Mouse (Mus musculus): ENCODE data around the gene Zzz3.

Gene Zzz3

DNA sequence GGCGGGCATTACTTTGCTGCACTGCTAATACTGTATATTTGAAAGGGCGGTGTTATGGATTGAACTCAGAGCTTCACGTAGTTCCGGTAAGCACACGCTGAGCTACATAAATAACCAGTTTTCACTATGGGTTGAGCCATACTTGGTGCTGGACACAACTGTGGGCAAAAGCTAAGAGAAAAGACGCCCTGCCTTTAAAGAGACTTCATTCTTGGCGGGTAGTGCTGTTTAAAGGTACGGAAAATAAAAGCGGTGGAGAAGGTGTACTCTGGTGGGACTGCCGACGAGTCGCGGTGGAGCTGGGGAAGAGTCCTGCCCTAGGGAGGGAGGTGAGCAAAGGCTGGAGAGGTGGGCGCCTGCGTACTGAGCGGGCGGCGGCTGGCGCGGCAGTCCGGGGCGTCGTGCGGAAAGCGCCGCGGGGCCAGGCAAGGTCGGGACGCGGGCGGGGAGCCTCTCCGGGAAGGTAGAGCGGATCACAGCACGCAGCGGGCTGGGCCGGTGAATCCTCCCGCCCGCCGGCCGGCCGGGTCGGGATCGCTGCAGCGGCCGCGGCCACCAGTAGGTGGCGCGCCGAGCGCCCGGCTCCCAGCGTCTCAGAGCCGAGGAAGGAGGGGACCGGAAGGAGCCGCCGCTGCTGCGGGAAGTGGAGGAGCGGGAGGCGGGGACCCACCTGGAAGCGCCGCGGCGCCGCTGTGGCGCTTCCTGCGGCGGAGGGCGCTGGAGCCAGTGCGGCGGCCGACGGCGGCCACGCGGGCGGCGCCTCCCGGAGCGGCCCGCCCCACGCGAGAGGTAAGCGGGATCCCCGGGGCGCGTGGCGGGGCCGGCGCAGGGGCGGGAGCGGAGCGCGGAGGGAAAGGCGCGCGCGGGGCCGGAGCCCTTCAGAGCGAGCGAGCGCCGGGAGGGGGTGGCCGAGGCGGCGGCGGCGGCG is at the start of gene Zzz3:
Zzz3 (plus strand) TSS at position 124 of the 928 bp plus-strand sequence.
- DNase-seq (ENCODE audit: low read depth in 2 of 2, low spot score in 2 of 2) = peak; percentile 86 to 87

DNA sequence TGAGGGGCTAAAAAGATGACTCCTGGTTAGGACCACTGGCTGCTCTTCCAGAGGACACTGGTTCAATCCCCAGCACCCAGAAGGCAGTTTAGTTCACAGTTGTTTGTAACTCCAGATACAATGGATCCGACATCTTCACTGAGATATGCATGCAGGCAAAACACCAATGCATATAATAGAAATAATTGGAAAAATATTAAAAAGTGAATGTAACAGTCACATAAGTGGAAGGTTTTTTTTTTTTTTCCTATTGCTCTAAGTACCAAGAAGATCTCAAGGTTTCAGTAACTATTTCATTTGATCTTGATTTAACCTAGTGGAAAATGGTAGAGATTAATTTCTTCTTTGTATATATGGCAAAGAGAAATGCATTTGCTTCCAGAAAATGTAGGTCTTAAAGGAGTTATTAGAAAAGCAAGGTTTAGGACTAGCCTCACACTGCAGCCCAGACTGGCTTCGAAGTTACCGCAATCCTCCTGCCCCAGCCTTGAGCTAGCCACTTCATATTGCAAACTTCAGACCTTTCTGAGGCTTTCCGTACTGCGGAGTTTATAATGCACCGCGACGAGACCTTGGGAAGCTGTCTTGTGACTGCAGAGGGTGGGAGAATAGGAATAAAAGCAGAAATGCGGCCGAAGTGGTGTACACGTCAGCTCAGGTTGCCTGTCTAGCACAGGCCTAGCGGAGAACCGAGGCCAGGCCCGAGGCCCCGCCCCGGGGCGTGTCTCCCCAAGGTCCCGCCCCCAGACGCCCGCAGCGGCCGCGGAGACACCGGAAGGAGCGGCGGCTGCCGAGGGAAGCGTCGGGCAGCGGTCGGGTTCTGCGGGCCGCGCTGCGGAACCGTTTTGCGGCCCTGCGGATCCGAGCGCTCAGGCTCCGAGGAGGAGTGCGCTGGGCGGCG is 49.3 kb upstream of the Zzz3 start, which contains the start of gene Usp33:
Usp33 (plus strand) TSS at position 747 of the 901 bp plus-strand sequence.
- DNase-seq (ENCODE audit: low read depth in 2 of 2, low spot score in 2 of 2) = peak; percentile 92 to 94

DNA sequence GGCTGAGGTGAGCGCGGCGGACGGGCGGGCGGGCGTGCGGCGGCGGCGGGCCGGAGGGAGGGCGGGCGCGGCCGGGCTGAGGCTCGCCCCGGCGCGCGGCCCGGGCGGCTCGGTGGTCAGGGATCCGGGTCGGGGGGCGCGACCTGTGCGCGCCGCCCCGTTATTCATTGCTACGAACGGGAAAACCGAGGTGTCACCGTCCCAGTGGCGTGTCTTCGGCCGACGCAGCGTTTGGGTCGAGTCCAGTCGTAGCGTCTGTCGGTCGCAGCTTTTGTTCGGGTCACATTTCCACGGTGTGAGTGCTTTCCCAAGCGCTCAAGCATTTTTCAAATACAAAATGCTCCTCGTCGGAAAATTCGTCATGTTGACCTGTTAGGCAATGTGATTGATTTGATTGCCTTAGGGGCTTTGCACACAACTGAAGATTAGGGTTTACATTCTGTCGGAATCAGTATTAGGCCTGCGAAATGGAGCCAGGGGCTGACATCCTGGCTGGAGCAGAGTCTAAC is 48.6 kb upstream of the Zzz3 start:
- DNase-seq (ENCODE audit: low read depth in 2 of 2, low spot score in 2 of 2) = peak; percentile 4 to 10

DNA sequence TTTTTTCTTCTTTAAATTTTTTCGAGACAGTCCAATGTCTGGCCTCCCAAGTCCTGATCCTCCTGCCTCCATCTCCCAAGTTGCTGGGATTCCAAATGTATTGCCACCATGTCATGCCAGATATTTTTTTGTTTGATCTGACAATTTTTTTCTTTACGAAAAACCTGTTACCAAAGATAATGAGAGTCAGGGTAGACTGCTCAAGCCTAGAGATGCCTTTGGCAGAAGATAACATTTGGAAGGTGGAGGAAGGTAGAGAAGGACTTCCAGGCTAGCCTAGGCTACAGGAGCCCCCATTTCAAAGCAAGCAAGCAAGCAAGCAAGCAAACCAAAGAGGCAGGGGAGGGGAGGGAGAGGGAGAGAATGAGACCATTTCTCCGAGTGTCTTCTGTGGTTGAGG is 48.0 kb upstream of the Zzz3 start:
- DNase-seq (ENCODE audit: low read depth in 2 of 2, low spot score in 2 of 2) = no peak

- DNase-seq (ENCODE audit: low read depth in 2 of 2, low spot score in 2 of 2) = no peak
Observed at GRCm38 (mm10) chr3:152348011-152348830, 47.1 kb upstream of the Zzz3 start.

- DNase-seq (ENCODE audit: low read depth in 2 of 2, low spot score in 2 of 2) = no peak
Observed at GRCm38 (mm10) chr3:152350431-152350830, 44.8 kb upstream of the Zzz3 start.

DNA sequence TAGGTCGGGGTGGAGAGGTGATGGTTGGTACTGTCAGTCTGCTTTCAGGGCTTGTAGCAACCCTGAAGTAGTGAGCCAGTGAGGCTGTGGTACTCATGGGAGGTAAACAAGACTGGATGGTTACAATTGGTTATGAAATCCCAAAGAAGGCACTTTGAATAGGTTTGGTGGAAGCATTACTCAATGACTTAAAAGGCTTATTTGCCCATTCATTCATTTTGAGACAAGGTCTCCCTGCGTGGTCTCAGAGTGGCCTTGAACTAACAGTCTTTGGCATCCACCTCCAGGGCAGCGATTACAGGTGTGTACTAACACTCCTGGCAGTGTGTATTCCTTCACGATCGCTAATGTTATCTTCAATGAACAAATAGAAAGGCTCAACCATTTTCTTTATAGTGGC is 44.3 kb upstream of the Zzz3 start:
- no peak for DNase-seq (ENCODE audit: low read depth in 2 of 2, low spot score in 2 of 2)

DNA sequence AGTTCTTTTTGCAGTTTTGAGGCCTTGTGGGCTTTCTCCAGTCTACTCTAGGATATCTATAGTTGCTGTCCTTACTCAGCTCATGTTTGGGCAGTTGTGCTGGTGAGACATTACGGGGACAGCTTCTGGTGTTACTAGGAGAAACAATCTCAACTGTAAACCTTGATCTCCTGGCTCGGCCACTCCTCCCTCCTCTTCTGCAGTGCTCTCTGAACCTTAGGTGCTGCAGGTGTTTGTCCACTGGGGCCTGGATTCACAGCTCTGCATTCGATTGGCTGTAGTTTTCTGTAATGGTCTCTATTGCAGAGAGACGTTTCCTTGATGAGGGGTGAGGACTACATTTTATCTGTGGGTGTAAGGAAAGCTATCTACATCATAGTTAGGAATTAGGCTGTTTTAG is 43.0 kb upstream of the Zzz3 start:
- no peak for DNase-seq (ENCODE audit: low read depth in 2 of 2, low spot score in 2 of 2)

- no peak for DNase-seq (ENCODE audit: low read depth in 2 of 2, low spot score in 2 of 2)
Observed at GRCm38 (mm10) chr3:152353434-152354177, 41.7 kb upstream of the Zzz3 start.

DNA sequence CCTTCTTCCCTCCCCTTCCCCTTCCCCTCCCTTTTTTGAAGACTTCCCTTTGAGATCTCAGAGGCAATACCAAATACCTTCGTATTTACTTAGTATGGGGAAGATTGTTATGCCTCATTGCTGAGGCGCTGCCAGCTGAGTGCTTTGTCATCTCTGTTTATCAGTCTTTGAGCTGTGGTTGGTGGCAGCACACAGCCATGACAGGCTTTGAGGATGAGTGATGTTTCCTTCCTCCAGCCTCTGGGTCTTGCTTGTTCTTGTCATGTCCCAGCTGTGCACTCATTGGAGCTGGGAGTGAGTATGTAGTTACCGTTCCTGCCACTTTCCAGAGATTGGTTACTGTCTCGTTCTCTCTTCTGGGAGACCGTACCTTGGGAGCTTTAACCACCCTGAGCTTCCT is 39.9 kb upstream of the Zzz3 start:
- peak; percentile 3 to 13 for DNase-seq (ENCODE audit: low read depth in 2 of 2, low spot score in 2 of 2)

- no peak for DNase-seq (ENCODE audit: low read depth in 2 of 2, low spot score in 2 of 2)
Observed at GRCm38 (mm10) chr3:152356751-152357150, 38.5 kb upstream of the Zzz3 start.

GRCm38 (mm10) chr3:152359151-152359550 is 36.1 kb upstream of the Zzz3 start:
- DNase-seq (ENCODE audit: low read depth in 2 of 2, low spot score in 2 of 2) = no peak

DNA sequence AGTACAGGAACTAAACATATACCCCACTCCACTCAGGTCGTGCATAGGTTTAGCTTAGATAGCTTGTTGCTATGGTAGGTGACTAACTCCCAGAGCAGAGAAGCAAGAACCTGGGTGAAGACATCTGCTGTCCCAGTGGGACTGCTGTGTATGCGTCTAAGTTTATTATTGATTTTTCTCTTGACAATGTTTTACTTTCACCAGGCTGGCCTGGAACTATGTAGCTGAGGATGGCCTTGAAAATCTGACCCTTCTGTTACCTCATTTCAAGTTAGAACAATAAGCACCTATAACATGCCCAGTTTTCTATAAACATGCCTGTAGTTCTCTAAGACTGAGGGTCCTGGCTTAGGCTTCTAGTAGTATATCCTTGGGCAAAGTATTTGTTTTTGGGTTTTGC is 31.1 kb upstream of the Zzz3 start:
- no peak for DNase-seq (ENCODE audit: low read depth in 2 of 2, low spot score in 2 of 2)

DNA sequence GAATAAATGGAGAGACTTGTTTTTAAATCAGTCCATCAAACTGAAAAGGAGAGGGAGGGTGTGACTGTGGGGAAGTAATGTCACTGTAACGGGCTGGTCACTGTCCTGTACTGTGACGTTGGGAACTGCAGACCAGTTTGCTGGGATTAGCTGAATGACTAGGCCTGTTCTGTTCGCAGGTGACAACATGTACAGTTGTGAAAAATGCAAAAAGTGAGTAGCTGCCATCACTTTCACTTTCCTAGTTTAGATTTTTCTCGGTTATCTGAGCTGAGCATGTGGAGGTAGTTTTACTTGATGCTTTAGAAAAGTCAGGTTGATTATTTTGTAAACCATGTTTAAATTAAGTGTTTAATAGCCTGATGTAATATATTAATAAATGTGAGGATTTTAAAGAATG is 19.2 kb upstream of the Zzz3 start:
- DNase-seq (ENCODE audit: low read depth in 2 of 2, low spot score in 2 of 2) = no peak

GRCm38 (mm10) chr3:152384106-152384505 is 11.2 kb upstream of the Zzz3 start:
- DNase-seq (ENCODE audit: low read depth in 2 of 2, low spot score in 2 of 2) = no peak

GRCm38 (mm10) chr3:152396278-152396987 is 1.2 kb downstream of the Zzz3 start:
- peak; percentile 98 for DNase-seq (ENCODE audit: low read depth in 2 of 2, low spot score in 2 of 2)

GRCm38 (mm10) chr3:152396988-152397314 is 1.7 kb downstream of the Zzz3 start:
- DNase-seq (ENCODE audit: low read depth in 2 of 2, low spot score in 2 of 2) = peak; percentile 14 to 25

GRCm38 (mm10) chr3:152397335-152397940 is 2.2 kb downstream of the Zzz3 start:
- DNase-seq (ENCODE audit: low read depth in 2 of 2, low spot score in 2 of 2) = no peak

GRCm38 (mm10) chr3:152400441-152400840 is 5.2 kb downstream of the Zzz3 start:
- DNase-seq (ENCODE audit: low read depth in 2 of 2, low spot score in 2 of 2) = no peak
